Mouse (Mus musculus): ENCODE results near the gene Shisal2a. TPM values are rescaled to one million over a fixed set of nuclear protein-coding genes. Genes with fewer than 3 reads are reported as not detected.

Shisal2a gene
- 3.5 and 5.2 TPM in 2 replicates for polyA plus RNA-seq (2016; fragmentation: Nextera tagmentation; extraction: Ambion mirVana)

- H3K36me3 ChIP-seq = no peaks in the 10 kb centered on the region
- peaks cover 27% of the 10 kb centered on the region for H3K4me1 ChIP-seq
- WGBS = 3% methylated on average over 55 of the region's 55 CpGs
- H3K27me3 ChIP-seq = peaks cover 29% of the 10 kb centered on the region
- H3K9ac ChIP-seq = peak within 1 kb of the TSS; percentile 69
- peak within 1 kb of the TSS; percentile 80 for H3K4me2 ChIP-seq (replicated peaks)
- no peaks in the 10 kb centered on the region for H3K9me3 ChIP-seq (replicated peaks)
- H3K4me3 ChIP-seq = peak within 1 kb of the TSS; percentile 48
- H3K27ac ChIP-seq = no peak within 1 kb of the TSS
- peak; percentile 24; the same call in 1 of the 2 replicates for ATAC-seq (ENCODE audit: low FRiP score)
Measured at GRCm38 (mm10) chr4:108383183-108383714, at the start of gene Shisal2a. Gene Shisal2a (minus strand): TSS chr4:108383349.

GRCm38 (mm10) chr4:108431561-108431936 lies 48.4 kb upstream of the Shisal2a start:
- no peak overlapping the region for H3K4me3 ChIP-seq
- WGBS = 30% methylated on average over 2 of the region's 2 CpGs

GRCm38 (mm10) chr4:108430656-108431560 lies 47.8 kb upstream of the Shisal2a start:
- peak; percentile 90 for ATAC-seq (ENCODE audit: low FRiP score)
- H3K36me3 ChIP-seq = no peaks in the 10 kb centered on the region
- H3K9me3 ChIP-seq (replicated peaks) = no peaks in the 10 kb centered on the region
- H3K27me3 ChIP-seq = no peaks in the 10 kb centered on the region
- 27% methylated on average over 4 of the region's 4 CpGs for WGBS
- H3K27ac ChIP-seq = peak overlapping the region; percentile 79
- H3K4me3 ChIP-seq = no peak overlapping the region
- H3K4me2 ChIP-seq (replicated peaks) = no peak overlapping the region
- peaks cover 24% of the 10 kb centered on the region for H3K4me1 ChIP-seq
- no peak overlapping the region for H3K9ac ChIP-seq

More at GRCm38 (mm10) chr4:108431561-108431936, 48.4 kb upstream of the Shisal2a start:
- Histone ChIP-seq H3K36me3 (no peaks in the 10 kb centered on the region), H3K9me3 (replicated peaks) (no peaks in the 10 kb centered on the region), H3K9ac (no peak overlapping the region), H3K4me2 (replicated peaks) (no peak overlapping the region), H3K4me1 (peaks cover 24% of the 10 kb centered on the region), H3K27ac (peak overlapping the region; percentile 79), H3K27me3 (no peaks in the 10 kb centered on the region)
- ATAC-seq (ENCODE audit: low FRiP score) = 0 out of 2 replicates have a peak, but pooled peaks have one; percentile 26

GRCm38 (mm10) chr4:108428341-108428721 lies 45.2 kb upstream of the Shisal2a start:
- H3K4me2 ChIP-seq (replicated peaks) = no peak overlapping the region
- no peaks in the 10 kb centered on the region for H3K9me3 ChIP-seq (replicated peaks)
- no peak overlapping the region for H3K9ac ChIP-seq
- 84% methylated on average over 6 of the region's 6 CpGs for WGBS
- no peak for ATAC-seq (ENCODE audit: low FRiP score)
- H3K27me3 ChIP-seq = no peaks in the 10 kb centered on the region
- peaks cover 20% of the 10 kb centered on the region for H3K4me1 ChIP-seq
- no peaks in the 10 kb centered on the region for H3K36me3 ChIP-seq
- H3K27ac ChIP-seq = no peak overlapping the region
- no peak overlapping the region for H3K4me3 ChIP-seq

- H3K9ac ChIP-seq = no peak overlapping the region
- no peak overlapping the region for H3K4me2 ChIP-seq (replicated peaks)
- no peaks in the 10 kb centered on the region for H3K9me3 ChIP-seq (replicated peaks)
- no peak for ATAC-seq (ENCODE audit: low FRiP score)
- 84% methylated on average over 11 of the region's 11 CpGs for WGBS
- peaks cover 18% of the 10 kb centered on the region for H3K4me1 ChIP-seq
- H3K36me3 ChIP-seq = no peaks in the 10 kb centered on the region
- no peak overlapping the region for H3K27ac ChIP-seq
- no peak overlapping the region for H3K4me3 ChIP-seq
- H3K27me3 ChIP-seq = no peaks in the 10 kb centered on the region
Measured at GRCm38 (mm10) chr4:108427719-108428340, 44.7 kb upstream of the Shisal2a start.

GRCm38 (mm10) chr4:108424587-108424986 lies 41.4 kb upstream of the Shisal2a start:
- 85% methylated on average over 2 of the region's 2 CpGs for WGBS

GRCm38 (mm10) chr4:108407621-108408020 lies 24.5 kb upstream of the Shisal2a start:
- WGBS = 38% methylated on average over 8 of the region's 8 CpGs
- H3K4me3 ChIP-seq = no peak overlapping the region
- no peak for ATAC-seq (ENCODE audit: low FRiP score)
- no peak overlapping the region; the same call in 1 of the 2 replicates for H3K4me2 ChIP-seq (replicated peaks)
- no peaks in the 10 kb centered on the region for H3K36me3 ChIP-seq
- H3K27ac ChIP-seq = no peak overlapping the region
- no peaks in the 10 kb centered on the region for H3K27me3 ChIP-seq
- no peaks in the 10 kb centered on the region for H3K9me3 ChIP-seq (replicated peaks)
- H3K4me1 ChIP-seq = peaks cover 19% of the 10 kb centered on the region
- H3K9ac ChIP-seq = no peak overlapping the region

More at GRCm38 (mm10) chr4:108424587-108424986, 41.4 kb upstream of the Shisal2a start:
- H3K4me3 ChIP-seq = no peak overlapping the region
- no peaks in the 10 kb centered on the region for H3K4me1 ChIP-seq
- no peaks in the 10 kb centered on the region for H3K9me3 ChIP-seq (replicated peaks)
- no peak overlapping the region for H3K9ac ChIP-seq
- no peak overlapping the region for H3K27ac ChIP-seq
- no peaks in the 10 kb centered on the region for H3K36me3 ChIP-seq
- H3K27me3 ChIP-seq = no peaks in the 10 kb centered on the region
- no peak for ATAC-seq (ENCODE audit: low FRiP score)
- no peak overlapping the region for H3K4me2 ChIP-seq (replicated peaks)

GRCm38 (mm10) chr4:108406861-108407401 lies 23.8 kb upstream of the Shisal2a start, which contains the start of gene Gpx7:
Gene Gpx7 (minus strand): TSS chr4:108406961.
- Histone ChIP-seq H3K36me3 (no peaks in the 10 kb centered on the region), H3K9me3 (replicated peaks) (no peaks in the 10 kb centered on the region), H3K4me2 (replicated peaks) (peak within 1 kb of the TSS; percentile 70), H3K27ac (peak within 1 kb of the TSS; percentile 19; the same call in 1 of the 2 replicates), H3K9ac (peak within 1 kb of the TSS; percentile 66), H3K27me3 (no peaks in the 10 kb centered on the region), H3K4me3 (peak within 1 kb of the TSS; percentile 40), H3K4me1 (peaks cover 19% of the 10 kb centered on the region)
- WGBS = 8% methylated on average over 15 of the region's 15 CpGs
- ATAC-seq (ENCODE audit: low FRiP score) = peak; percentile 35; the same call in 1 of the 2 replicates

- Histone ChIP-seq H3K4me1 (peaks cover 19% of the 10 kb centered on the region), H3K9ac (peak overlapping the region; percentile 66), H3K4me3 (peak overlapping the region; percentile 40), H3K36me3 (no peaks in the 10 kb centered on the region), H3K27ac (peak overlapping the region; percentile 19; the same call in 1 of the 2 replicates), H3K4me2 (replicated peaks) (peak overlapping the region; percentile 70), H3K27me3 (no peaks in the 10 kb centered on the region), H3K9me3 (replicated peaks) (no peaks in the 10 kb centered on the region)
- 2% methylated on average over 52 of the region's 52 CpGs for WGBS
- ATAC-seq (ENCODE audit: low FRiP score) = peak; percentile 81
Measured at GRCm38 (mm10) chr4:108406138-108406860, 23.1 kb upstream of the Shisal2a start.

- peak; percentile 2; the same call in 1 of the 2 replicates for ATAC-seq (ENCODE audit: low FRiP score)
- WGBS = 74% methylated on average over 3 of the region's 3 CpGs
- peak overlapping the region; percentile 40 for H3K4me3 ChIP-seq
- H3K4me2 ChIP-seq (replicated peaks) = peak overlapping the region; percentile 70
- H3K9ac ChIP-seq = peak overlapping the region; percentile 66
- H3K27ac ChIP-seq = peak overlapping the region; percentile 19; the same call in 1 of the 2 replicates
- no peaks in the 10 kb centered on the region for H3K9me3 ChIP-seq (replicated peaks)
- H3K4me1 ChIP-seq = peaks cover 19% of the 10 kb centered on the region
- no peaks in the 10 kb centered on the region for H3K27me3 ChIP-seq
- H3K36me3 ChIP-seq = peaks cover under 1% of the 10 kb centered on the region; the same call in 1 of the 2 replicates
Measured at GRCm38 (mm10) chr4:108405766-108406137, 22.6 kb upstream of the Shisal2a start.

- WGBS = 88% methylated on average over 8 of the region's 8 CpGs
- no peak for ATAC-seq (ENCODE audit: low FRiP score)
- Histone ChIP-seq H3K9ac (no peak overlapping the region), H3K9me3 (replicated peaks) (no peaks in the 10 kb centered on the region), H3K36me3 (peaks cover 6% of the 10 kb centered on the region), H3K4me1 (peaks cover 19% of the 10 kb centered on the region), H3K4me2 (replicated peaks) (no peak overlapping the region), H3K27ac (no peak overlapping the region), H3K4me3 (no peak overlapping the region), H3K27me3 (no peaks in the 10 kb centered on the region)
Measured at GRCm38 (mm10) chr4:108403861-108404635, 20.9 kb upstream of the Shisal2a start.

Data from hindbrain, embryonic 12.5 days (tissue).